Mouse (Mus musculus) kidney, embryonic 14.5 days (tissue): ENCODE data around the gene Rbm11. TPM values are rescaled to one million over a fixed set of nuclear protein-coding genes. Genes with fewer than 3 reads are reported as not detected.

ENCODE experiments used
- ATAC-seq: fragments of 200-750 bp; cut with Nextera tagmentation; 2 replicates; pipeline ENCODE4 v1.8.0; 2017; ENCODE audit warnings: moderate number of reproducible peaks, mild to moderate bottlenecking, moderate TSS enrichment, moderate library complexity; ENCODE audit not compliant: low FRiP score, low TSS enrichment
- H3K27ac ChIP-seq: fragments of 300-500 bp; sonication (generic); 2 replicates; pipeline ENCODE4 v1.5.1; 2014; ENCODE audit warnings: low read depth, mild to moderate bottlenecking, low read length, moderate library complexity, mixed read lengths
- H3K27me3 ChIP-seq: fragments of 300-500 bp; sonication (generic); 2 replicates; pipeline ENCODE4 v1.6.1; 2014; ENCODE audit warnings: mild to moderate bottlenecking, low read length; ENCODE audit not compliant: control insufficient read depth, insufficient read depth
- H3K36me3 ChIP-seq: fragments of 300-500 bp; sonication (generic); 2 replicates; pipeline ENCODE4 v1.6.1; 2014; ENCODE audit warnings: low read length, mixed read lengths; ENCODE audit not compliant: control insufficient read depth, insufficient read depth
- H3K4me1 ChIP-seq: fragments of 300-500 bp; sonication (generic); 2 replicates; pipeline ENCODE4 v1.6.1; 2014; ENCODE audit warnings: low read length, mixed read lengths; ENCODE audit not compliant: control insufficient read depth, insufficient read depth
- H3K4me2 ChIP-seq: fragments of 300-500 bp; sonication (generic); replicated peaks from 2 replicates; pipeline ENCODE4 v1.6.1; 2014; ENCODE audit warnings: low read depth, mild to moderate bottlenecking, low read length
- H3K4me3 ChIP-seq: fragments of 300-500 bp; sonication (generic); 2 replicates; pipeline ENCODE4 v1.5.1; 2014; ENCODE audit warnings: mild to moderate bottlenecking, low read length
- H3K9ac ChIP-seq: fragments of 300-500 bp; sonication (generic); 2 replicates; pipeline ENCODE4 v1.6.1; 2014; ENCODE audit warnings: low read depth, mild to moderate bottlenecking, low read length, moderate library complexity
- H3K9me3 ChIP-seq: fragments of 300-500 bp; sonication (generic); 2 replicates; pipeline ENCODE4 v1.6.1; 2016; ENCODE audit warnings: low read length; ENCODE audit not compliant: control insufficient read depth
- WGBS: fragments of 180-500 bp; shearing (Covaris S2); extraction: QIAGEN DNeasy Blood & Tissue Kit; methylation state at CpG from one replicate; pipeline ENCODE4 v1.1.7; 2014; 5-methylcytosine and 5-hydroxymethylcytosine counted together
- polyA plus RNA-seq: library from polyadenylated mRNA; unstranded; fragments of >200 nt; fragmentation: Nextera tagmentation; extraction: Ambion mirVana; gene quantifications from 2 replicates; pipeline ENCODE4 v1.2.1, GENCODE M21; 2014

Rbm11 gene
- 0.27 and 0.38 TPM in 2 replicates for polyA plus RNA-seq

- no peak within 1 kb of the TSS for H3K27ac ChIP-seq
- no peaks in the 10 kb centered on the region for H3K4me1 ChIP-seq
- no peaks in the 10 kb centered on the region for H3K9me3 ChIP-seq
- ATAC-seq, result peak; percentile 99
- H3K4me3 ChIP-seq, result peak within 1 kb of the TSS; percentile 67
- H3K9ac ChIP-seq, result peak within 1 kb of the TSS; percentile 47
- no peaks in the 10 kb centered on the region for H3K36me3 ChIP-seq
- peak within 1 kb of the TSS; percentile 88 for H3K4me2 ChIP-seq
- H3K27me3 ChIP-seq, result peaks cover 9% of the 10 kb centered on the region; the same call in 1 of the 2 replicates
- under 1% methylated on average over 44 of the region's 55 CpGs for WGBS
These were observed at the start of gene Rbm11 for GRCm38 (mm10) chr16:75592671-75593500. Gene Rbm11, plus strand, starts transcription at chr16:75592844.

DNA sequence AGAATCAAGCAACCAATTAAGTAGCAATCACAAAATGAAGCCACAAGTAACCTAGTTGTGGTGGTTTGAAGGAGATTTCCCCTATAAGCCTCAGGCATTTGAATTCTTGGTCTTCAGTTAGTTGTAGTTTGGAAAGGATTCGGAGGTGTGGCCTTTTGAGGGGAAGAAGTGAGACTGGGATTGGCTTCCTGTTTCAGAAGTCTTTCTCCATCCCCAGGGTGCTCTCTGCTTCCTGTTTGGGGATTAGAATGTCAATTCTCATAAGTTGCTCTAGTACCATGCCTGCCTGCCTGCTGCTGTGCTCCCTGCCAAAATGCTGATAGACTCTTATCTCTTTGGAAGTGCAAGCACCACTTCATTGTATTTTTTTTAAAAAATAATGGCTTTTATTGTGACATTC is 47.3 kb upstream of the Rbm11 start:
- H3K27me3 ChIP-seq, result no peaks in the 10 kb centered on the region
- no peak overlapping the region for H3K4me3 ChIP-seq
- H3K4me2 ChIP-seq, result no peak overlapping the region
- WGBS, result 89% methylated on average over 1 of the region's 1 CpGs
- no peaks in the 10 kb centered on the region for H3K4me1 ChIP-seq
- H3K9ac ChIP-seq, result no peak overlapping the region
- no peaks in the 10 kb centered on the region for H3K9me3 ChIP-seq
- no peak overlapping the region for H3K27ac ChIP-seq
- no peaks in the 10 kb centered on the region for H3K36me3 ChIP-seq
- ATAC-seq, result no peak

GRCm38 (mm10) chr16:75562910-75563309 is 29.7 kb upstream of the Rbm11 start:
- H3K4me2 ChIP-seq, result no peak overlapping the region
- no peak overlapping the region for H3K4me3 ChIP-seq
- no peaks in the 10 kb centered on the region for H3K27me3 ChIP-seq
- no peaks in the 10 kb centered on the region for H3K9me3 ChIP-seq
- ATAC-seq, result no peak
- no peak overlapping the region for H3K27ac ChIP-seq
- 80% methylated on average over 2 of the region's 2 CpGs for WGBS
- H3K4me1 ChIP-seq, result no peaks in the 10 kb centered on the region
- no peaks in the 10 kb centered on the region for H3K36me3 ChIP-seq
- H3K9ac ChIP-seq, result no peak overlapping the region

DNA sequence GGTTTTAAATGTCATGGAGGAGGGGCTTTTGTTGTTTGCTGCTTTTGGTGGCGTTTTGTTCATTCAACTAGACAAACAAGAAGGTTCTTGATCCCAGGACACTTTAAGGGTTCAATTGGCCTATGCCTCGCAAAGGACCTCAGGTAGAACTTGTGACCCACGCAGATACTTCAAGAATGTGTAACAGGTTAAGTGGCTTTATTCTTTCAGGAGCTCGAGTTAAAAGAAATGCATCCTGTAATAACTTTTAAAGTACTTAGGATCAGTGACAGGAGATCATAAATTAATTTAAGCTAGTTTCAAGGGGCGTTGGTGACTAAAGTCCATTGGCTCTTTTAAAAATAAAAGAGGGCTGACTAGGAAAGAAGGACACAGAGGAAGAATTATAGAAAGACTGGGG is 10.4 kb upstream of the Rbm11 start:
- Histone ChIP-seq H3K4me2 (no peak overlapping the region), H3K4me1 (no peaks in the 10 kb centered on the region), H3K4me3 (no peak overlapping the region), H3K9me3 (no peaks in the 10 kb centered on the region), H3K36me3 (no peaks in the 10 kb centered on the region), H3K27me3 (no peaks in the 10 kb centered on the region), H3K27ac (no peak overlapping the region), H3K9ac (no peak overlapping the region)
- WGBS, result 26% methylated on average over 5 of the region's 5 CpGs
- no peak for ATAC-seq

DNA sequence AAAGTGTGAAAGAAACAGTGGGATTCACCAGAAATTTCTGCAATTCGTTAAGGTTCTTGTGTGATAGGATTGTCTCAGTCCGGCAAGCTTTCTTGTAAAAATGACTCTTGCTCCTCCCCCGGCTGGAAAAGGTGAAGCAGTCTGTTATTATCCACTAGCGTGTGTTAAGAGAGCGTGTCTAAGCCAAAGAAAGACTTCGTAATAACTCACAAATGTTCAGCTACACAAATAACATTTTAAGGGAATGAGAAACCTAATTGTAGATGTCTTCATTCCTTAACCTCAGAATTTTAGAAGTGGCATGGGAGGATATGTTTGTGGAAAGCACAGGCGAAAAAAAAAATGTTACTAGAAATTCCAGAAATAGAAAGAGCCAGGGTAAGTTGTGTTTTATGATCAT is 6.7 kb upstream of the Rbm11 start, which contains the start of gene Lipi:
Gene Lipi, minus strand, starts transcription at position 101 of the 400 bp plus-strand sequence.
- H3K4me1 ChIP-seq, result no peaks in the 10 kb centered on the region
- H3K27me3 ChIP-seq, result no peaks in the 10 kb centered on the region
- no peaks in the 10 kb centered on the region for H3K9me3 ChIP-seq
- no peak within 1 kb of the TSS for H3K9ac ChIP-seq
- no peak for ATAC-seq
- H3K4me3 ChIP-seq, result no peak within 1 kb of the TSS
- no peak within 1 kb of the TSS for H3K27ac ChIP-seq
- 64% methylated on average over 7 of the region's 7 CpGs for WGBS
- no peaks in the 10 kb centered on the region for H3K36me3 ChIP-seq
- H3K4me2 ChIP-seq, result no peak within 1 kb of the TSS

GRCm38 (mm10) chr16:75586466-75586865 is 6.2 kb upstream of the Rbm11 start:
- no peak overlapping the region for H3K4me2 ChIP-seq
- H3K4me3 ChIP-seq, result no peak overlapping the region
- ATAC-seq, result no peak
- WGBS, result 25% methylated on average over 3 of the region's 3 CpGs
- H3K4me1 ChIP-seq, result no peaks in the 10 kb centered on the region
- no peak overlapping the region for H3K9ac ChIP-seq
- H3K36me3 ChIP-seq, result no peaks in the 10 kb centered on the region
- no peak overlapping the region for H3K27ac ChIP-seq
- no peaks in the 10 kb centered on the region for H3K27me3 ChIP-seq
- no peaks in the 10 kb centered on the region for H3K9me3 ChIP-seq

GRCm38 (mm10) chr16:75593501-75594183 is 998 bp downstream of the Rbm11 start:
- Histone ChIP-seq H3K27me3 (peaks cover 9% of the 10 kb centered on the region; the same call in 1 of the 2 replicates), H3K4me2 (peak overlapping the region; percentile 88), H3K9me3 (no peaks in the 10 kb centered on the region), H3K27ac (no peak overlapping the region), H3K9ac (peak overlapping the region; percentile 47; the same call in 1 of the 2 replicates), H3K4me3 (peak overlapping the region; percentile 67), H3K36me3 (no peaks in the 10 kb centered on the region), H3K4me1 (no peaks in the 10 kb centered on the region)
- ATAC-seq, result no peak
- WGBS, result 17% methylated on average over 15 of the region's 15 CpGs

DNA sequence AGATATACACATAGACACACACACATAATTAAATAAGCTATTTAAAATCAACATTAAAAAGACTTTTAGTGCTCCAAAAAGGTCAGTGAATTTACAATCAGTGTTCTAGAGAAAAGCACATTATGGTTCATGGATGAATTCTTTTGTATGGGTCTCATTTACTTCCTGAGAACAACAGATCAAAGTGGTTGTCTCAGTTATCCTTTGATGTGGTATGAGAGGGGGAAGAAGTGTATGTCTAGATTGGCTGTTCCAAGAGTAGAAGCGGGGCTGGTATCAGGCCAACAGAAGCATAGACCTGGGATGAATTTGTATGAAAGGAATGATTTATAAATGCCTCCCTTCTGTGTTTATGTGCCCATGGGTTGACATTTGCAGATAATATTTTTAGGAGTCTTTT is 13.8 kb downstream of the Rbm11 start:
- Histone ChIP-seq H3K4me2 (no peak overlapping the region), H3K27ac (no peak overlapping the region), H3K27me3 (no peaks in the 10 kb centered on the region), H3K9me3 (no peaks in the 10 kb centered on the region), H3K36me3 (no peaks in the 10 kb centered on the region), H3K9ac (no peak overlapping the region), H3K4me3 (no peak overlapping the region), H3K4me1 (no peaks in the 10 kb centered on the region)
- ATAC-seq, result no peak
- WGBS, result 63% methylated on average over 1 of the region's 1 CpGs

- no peak overlapping the region for H3K4me2 ChIP-seq
- ATAC-seq, result no peak
- no peak overlapping the region for H3K4me3 ChIP-seq
- H3K4me1 ChIP-seq, result no peaks in the 10 kb centered on the region
- H3K9me3 ChIP-seq, result no peaks in the 10 kb centered on the region
- H3K9ac ChIP-seq, result no peak overlapping the region
- H3K27me3 ChIP-seq, result no peaks in the 10 kb centered on the region
- H3K27ac ChIP-seq, result no peak overlapping the region
- H3K36me3 ChIP-seq, result no peaks in the 10 kb centered on the region
These were observed 19.9 kb downstream of the Rbm11 start for GRCm38 (mm10) chr16:75612561-75612960.
